Mouse (Mus musculus): ENCODE data around the gene Mbd3l1. TPM values are rescaled to one million over a fixed set of nuclear protein-coding genes. Genes with fewer than 3 reads are reported as not detected.
A peak's percentile ranks its signal among the peaks of the same experiment; 100 is the strongest.

The Mbd3l1 gene
- total RNA-seq (2015) (not detected in 2 replicates), total RNA-seq (2017) (not detected in 2 replicates)

GRCm38 (mm10) chr9:18478168-18478567, at the start of gene Mbd3l1, which contains the start of gene Zfp558:
TSS of gene Mbd3l1 (plus strand) at chr9:18478359.
TSS of gene Zfp558 (minus strand) at chr9:18478268.
- no peak for ATAC-seq (ENCODE audit: poor library complexity, severe bottlenecking)

DNA sequence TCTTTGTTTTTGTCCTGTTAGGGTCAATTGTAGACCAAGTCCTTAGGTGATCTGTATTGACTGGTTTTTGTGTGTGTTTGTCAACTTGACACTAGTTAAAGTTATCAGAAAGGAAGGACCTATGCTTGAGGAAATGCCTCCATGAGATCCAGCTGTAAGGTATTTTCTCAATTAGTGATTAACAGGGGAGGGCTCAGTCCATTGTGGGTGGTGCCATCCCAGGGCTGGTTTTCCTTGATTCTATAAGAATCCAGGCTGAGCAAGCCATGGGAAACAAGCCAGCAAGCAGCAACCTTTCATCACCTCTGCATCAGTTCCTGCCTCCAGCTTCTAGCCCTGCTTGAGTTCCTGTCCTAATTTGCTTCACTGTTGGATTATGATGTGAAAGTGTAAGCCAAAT, 47.8 kb upstream of the Mbd3l1 start, which contains the start of gene Mbd3l2:
Gene Mbd3l2, plus strand, starts transcription at position 301 of the 400 bp plus-strand sequence.
- no peak for ATAC-seq (ENCODE audit: poor library complexity, severe bottlenecking)

DNA sequence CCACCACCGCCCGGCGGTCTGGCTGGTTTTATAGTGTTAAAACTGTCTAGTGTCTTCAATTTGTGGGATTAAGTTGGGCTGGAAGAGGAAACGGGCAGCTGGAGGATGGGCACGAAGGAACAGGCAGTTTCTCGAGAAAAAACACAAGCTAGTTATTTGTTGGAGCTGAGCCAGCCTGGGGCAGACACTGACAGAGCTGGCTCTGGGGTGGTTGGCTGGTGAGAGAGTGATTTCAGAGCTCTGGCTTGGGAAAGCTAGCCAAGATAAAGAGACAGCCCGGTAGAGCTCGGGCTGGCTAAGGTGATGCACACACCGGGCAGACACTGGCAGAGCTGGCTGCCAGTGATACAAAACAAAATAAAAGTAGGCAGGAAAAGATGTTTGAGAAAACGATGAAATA, 46.5 kb upstream of the Mbd3l1 start:
- ATAC-seq (ENCODE audit: poor library complexity, severe bottlenecking): no peak

DNA sequence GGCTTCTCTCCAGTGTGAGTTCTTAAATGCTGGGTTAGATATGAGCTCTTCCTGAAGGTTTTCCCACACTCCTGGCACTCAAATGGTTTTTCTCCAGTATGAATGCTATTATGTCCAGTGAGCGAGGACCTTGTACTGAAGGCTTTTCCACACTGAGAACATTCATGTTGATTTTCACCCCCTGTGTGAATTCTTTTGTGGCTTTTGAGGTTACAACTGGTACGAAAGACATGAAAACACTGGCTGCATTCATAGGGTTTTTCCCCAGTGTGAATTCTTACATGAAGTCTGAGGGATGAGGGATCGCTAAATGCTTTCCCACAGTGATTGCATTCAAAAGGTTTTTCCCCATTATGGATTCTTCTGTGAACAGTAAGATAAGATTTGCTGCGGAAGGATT, 21.6 kb upstream of the Mbd3l1 start:
- no peak for ATAC-seq (ENCODE audit: poor library complexity, severe bottlenecking)

DNA sequence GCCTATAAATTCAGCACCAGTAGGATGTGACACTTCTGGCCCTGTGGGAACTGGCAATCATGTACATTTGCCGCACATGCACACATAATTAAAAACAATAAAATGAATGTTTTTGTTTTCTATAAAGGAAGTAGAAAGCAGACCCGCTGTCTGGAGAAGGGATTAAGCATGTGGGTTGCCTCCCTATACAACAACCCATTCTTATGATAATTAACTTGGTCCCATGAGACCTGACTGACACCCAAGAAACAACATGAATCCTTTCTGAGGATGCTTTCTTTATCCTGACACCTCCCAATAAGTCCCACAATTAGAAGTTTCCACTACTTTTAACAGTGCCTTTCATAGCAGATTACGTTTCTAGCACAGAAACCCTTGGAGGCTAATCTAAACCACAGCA, 10.8 kb upstream of the Mbd3l1 start:
- no peak for ATAC-seq (ENCODE audit: poor library complexity, severe bottlenecking)

GRCm38 (mm10) chr9:18468005-18468404, 10.2 kb upstream of the Mbd3l1 start:
- peak; percentile 89 for ATAC-seq (ENCODE audit: poor library complexity, severe bottlenecking)

DNA sequence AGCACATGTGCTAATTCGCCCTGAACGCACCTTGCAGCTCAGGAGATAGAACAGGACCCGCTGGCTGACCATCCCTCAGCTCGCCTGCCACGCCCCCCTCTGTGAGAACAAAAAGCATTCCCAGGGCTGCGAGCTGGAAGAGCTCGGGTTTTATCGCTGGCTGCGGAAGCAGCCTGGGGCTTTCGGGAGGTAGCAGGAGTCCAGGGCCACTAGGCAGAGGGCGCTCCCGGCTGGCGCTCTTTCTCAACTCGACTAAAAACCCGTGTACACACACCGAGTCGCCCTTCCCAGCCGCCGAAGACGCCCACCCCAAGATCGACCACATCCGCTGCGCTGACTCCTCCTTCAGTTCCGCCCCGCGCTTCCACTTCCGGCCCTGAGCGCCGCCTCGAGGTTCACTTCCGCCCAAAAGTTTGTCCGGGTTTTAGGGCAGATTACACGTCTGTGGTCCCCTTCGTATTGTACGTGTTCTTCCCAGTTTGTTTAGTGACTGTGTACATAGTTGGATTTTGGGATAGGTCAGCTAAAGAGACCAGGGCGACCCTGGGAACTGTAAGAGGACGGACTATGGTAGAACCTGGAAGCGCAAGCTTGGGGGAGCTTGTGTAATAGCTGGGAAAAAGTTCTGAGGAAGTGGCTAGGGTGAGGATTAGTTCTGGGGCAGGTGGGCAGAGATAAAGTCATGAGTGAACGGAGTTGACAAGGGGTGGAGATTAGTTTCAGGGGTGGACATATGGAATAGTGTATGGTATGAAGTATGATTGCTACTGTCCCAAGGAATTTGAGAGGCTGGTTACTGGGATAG, 4.6 kb upstream of the Mbd3l1 start:
- peak; percentile 97 for ATAC-seq (ENCODE audit: poor library complexity, severe bottlenecking)

GRCm38 (mm10) chr9:18508098-18508497, 29.9 kb downstream of the Mbd3l1 start:
- ATAC-seq (ENCODE audit: poor library complexity, severe bottlenecking): no peak

Other genes with a start within 250 kb of the Mbd3l1 start
- 28.7 and 31.1 TPM in 2 replicates for gene Chordc1, start 186.2 kb upstream of the Mbd3l1 start, total RNA-seq (2015)
- 59.0 and 65.2 TPM in 2 replicates for gene Chordc1, start 186.2 kb upstream of the Mbd3l1 start, total RNA-seq (2017)
- gene Naalad2, start 75.4 kb upstream of the Mbd3l1 start, total RNA-seq (2015): not detected in 2 replicates
- gene Naalad2, start 75.4 kb upstream of the Mbd3l1 start, total RNA-seq (2017): 0.88 TPM in 1 of 2 replicates, not detected in the other
- gene Ubtfl1, start 73.9 kb upstream of the Mbd3l1 start, total RNA-seq (2015): not detected in 2 replicates
- not detected in 2 replicates for gene Ubtfl1, start 73.9 kb upstream of the Mbd3l1 start, total RNA-seq (2017)
- gene Mbd3l2, start 47.7 kb upstream of the Mbd3l1 start, total RNA-seq (2015): not detected in 2 replicates
- not detected in 2 replicates for gene Mbd3l2, start 47.7 kb upstream of the Mbd3l1 start, total RNA-seq (2017)
- 0.21 and 0.27 TPM in 2 replicates for gene Zfp558, start 91 bp upstream of the Mbd3l1 start, total RNA-seq (2015)
- 0.22 and 2.2 TPM in 2 replicates for gene Zfp558, start 91 bp upstream of the Mbd3l1 start, total RNA-seq (2017)
- gene Muc16, start 196.2 kb downstream of the Mbd3l1 start, total RNA-seq (2015): not detected in 2 replicates
- gene Muc16, start 196.2 kb downstream of the Mbd3l1 start, total RNA-seq (2017): not detected in 2 replicates

All from megakaryocyte, adult 5-6 weeks (primary cell).